Mouse (Mus musculus): ENCODE results near the gene Eogt. TPM values are rescaled to one million over a fixed set of nuclear protein-coding genes. Genes with fewer than 3 reads are reported as not detected.

Gene Eogt
- polyA plus RNA-seq, 1 experiment = 27.2 TPM

DNA sequence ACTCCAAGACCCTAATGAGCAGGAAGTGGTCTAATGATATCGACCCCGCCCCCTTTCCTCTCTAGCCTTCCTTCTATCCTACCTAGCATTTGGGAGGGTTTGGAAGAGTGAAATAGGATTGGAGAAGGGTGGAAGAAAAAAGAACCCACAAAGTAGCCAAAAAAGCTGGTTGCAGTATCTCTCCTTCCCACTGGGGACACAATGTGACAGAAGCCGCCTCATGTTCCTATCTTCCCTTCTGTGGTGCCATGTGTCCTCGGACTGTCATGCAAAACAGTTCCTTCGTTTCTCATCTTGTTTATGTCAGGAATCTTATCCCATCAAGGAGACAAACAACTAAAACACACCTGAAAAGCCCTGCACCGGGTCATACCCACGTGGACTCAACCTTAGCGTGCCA lies 42.9 kb downstream of the Eogt start:
- DNase-seq (ENCODE audit: low spot score) = no peak

DNA sequence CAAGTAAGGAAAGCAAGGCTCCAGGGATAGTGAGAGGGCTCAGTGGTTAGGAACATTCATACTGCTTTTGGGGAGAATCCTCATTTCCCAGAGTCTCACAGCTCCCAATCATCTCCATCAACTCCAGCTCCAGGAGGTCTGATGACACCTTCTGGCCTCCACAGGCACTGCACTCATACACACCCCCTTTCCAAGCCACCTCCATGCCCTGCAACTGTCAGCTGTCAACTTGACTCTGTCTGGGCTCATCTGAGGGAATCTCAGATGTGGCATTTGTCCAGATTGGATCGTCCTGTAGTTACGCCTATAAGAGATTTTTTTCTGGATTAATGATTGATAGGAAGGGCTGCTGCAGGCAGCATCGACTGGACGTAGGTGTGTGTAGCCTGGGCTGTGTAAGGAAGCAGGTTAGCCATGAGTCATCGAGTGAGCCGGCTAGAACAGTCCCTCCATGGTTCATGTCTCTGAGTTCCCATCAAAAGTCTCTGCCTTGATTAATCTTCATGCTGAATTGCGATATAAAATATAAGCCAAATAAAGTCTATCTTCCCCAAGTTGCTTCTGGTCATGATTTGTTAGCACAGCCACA lies 44.6 kb downstream of the Eogt start:
- no peak for DNase-seq (ENCODE audit: low spot score)

DNA sequence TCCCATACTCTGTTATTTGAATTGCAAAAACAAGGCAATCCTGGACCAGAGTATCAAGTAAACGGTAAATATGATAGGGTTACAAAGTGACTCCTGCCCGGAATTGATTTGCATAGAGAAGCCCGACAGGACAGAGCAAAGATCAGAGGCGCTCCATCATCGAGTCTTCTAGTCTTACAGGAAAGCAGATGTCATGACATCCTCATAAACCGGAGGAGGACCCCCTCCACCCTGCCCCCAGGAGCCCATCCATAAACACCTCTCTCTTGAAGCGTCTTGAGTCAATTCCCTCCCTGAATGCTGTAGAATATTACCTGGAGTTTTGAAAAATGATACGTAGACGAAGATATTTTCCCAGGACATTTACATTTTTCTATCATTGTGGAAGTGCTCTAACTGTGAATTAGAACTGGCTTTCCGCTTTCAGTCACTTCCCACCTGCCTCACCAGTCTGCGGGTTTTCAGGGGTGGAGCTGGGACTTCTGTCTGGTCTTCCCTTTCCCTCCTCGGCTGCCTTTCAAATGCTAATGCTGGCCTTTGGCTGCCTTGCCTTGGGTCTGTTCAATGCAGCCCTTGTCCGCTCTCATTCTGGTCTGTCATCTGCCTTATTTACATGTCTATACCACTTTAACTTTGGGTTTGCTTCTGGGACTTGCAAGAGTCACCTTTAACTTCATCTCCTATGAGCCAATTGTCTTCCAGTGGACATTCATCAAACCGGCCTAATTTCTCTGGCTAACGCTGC lies 46.9 kb downstream of the Eogt start:
- DNase-seq (ENCODE audit: low spot score) = no peak

DNA sequence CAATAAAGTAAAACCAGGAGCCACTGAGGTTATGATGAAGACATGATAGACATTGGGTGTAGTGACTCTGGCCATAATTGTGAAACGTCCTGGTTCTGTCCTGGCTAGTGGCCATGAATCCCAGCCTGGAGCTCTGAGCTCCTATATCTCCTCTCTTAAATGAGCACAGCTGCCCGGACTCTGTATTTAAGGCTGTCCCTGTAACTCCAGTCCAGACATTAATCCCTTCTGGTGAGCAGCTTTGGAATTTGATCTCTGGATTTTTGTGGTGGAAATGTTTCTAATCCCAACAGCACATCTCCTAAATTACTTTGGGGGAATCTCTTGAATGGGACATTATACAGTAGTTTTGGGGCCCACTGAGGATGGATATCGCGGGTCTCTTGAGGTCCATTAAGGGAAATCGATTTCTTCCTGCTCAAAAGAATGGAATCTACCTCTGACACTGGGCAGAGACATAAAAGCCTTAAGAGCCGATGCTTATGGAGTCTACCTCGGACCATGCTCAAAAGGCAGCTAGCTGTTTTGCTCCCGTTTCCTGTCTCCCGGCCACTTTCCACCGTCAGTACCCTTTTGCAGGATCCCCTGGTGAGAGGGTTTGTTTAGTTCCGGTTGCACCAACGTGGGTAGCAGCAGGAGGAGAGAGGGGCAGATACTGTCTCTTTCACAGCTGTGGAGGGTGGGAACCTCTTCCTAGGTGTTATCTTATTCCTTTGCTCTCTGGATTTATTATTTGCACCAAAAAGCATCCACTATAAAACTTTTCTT lies 47.6 kb downstream of the Eogt start:
- no peak for DNase-seq (ENCODE audit: low spot score)

DNA sequence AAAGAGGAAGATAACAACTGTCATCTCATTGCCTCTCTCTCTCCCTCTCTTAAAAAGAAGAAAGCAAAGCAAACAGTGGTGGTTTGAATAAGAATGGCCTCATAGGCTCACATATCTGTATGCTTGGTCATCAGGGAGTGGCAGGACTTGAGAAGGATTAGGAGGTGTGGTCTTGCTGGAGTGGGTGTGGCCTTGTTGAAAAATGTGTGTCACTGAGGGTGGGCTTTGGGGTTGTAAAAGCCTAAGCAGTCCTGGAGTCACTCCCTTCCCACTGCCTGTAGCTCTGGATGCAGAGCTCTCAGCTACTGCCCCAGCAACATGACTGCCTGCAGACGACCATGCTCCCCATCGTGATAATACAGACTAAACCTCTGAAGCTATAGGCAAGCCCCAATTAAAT lies 66.6 kb downstream of the Eogt start:
- DNase-seq (ENCODE audit: low spot score) = no peak

DNA sequence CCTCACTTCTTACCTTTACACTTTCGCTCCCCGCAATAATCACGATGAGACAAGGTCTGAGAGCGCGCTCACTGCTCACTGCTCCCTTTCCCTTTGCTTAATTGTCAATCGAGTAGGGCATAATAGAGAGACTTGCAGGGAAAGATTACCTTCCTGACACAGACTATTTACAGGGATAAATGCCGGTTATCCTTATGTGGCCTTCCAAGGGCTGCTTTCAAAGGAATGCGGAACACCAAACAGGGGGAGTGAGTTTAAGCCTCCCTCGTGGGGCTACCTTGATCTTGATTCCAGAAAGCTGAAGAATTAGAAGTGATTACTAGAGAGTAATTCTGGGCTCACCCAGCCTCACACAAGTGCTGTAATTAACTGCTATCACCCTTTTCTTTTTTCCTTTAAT lies 69.0 kb downstream of the Eogt start:
- no peak for DNase-seq (ENCODE audit: low spot score)

DNA sequence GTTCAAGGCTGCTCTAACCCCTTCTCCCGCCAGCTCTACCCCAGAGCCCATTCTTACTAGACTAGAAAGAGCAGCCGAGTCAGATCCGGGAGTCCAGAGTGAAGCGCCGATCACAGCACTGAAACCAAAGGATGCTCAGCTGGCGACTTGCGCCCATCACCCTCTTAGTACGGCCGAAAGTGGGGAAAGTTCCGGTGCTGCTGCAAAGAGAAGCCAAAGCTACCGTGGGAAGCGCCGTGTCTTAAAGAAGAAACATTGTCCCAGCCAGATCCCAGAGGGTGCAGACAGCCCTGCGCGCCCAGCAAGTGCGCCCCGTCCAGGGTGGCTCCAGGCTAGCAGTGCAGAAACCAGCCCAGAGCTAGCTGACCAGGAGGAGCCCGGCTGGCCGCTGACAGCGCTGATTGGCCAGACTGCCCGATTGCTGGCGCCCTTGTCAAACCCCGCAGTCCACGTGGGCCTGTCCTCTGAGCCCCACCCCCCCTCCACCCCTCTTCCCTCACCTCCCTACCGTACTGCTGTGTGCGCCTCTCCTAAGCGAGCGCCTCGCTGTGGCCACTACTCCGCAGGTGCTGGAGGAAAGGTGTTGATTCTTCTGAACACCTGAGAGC lies 88.8 kb downstream of the Eogt start, which contains the start of gene Fam19a4:
Gene Fam19a4, minus strand, starts transcription at position 340 of the 608 bp plus-strand sequence.
- DNase-seq (ENCODE audit: low spot score) = no peak

Other genes with a start within 250 kb of the Eogt start
- not detected in 2 replicates for gene Fam19a4, start 88.8 kb downstream of the Eogt start, polyA plus RNA-seq (2012; rRNA removed)
- gene Tmf1, start 29.9 kb upstream of the Eogt start, polyA plus RNA-seq (2012; rRNA removed) = 4.2 and 8.2 TPM in 2 replicates
- 41.8 and 52.7 TPM in 2 replicates for gene Uba3, start 56.5 kb upstream of the Eogt start, polyA plus RNA-seq (2012; rRNA removed)
- 159 and 162 TPM in 2 replicates for gene Arl6ip5, start 61.5 kb upstream of the Eogt start, polyA plus RNA-seq (2012; rRNA removed)
- 0.06 and 0.18 TPM in 2 replicates for gene Lmod3, start 103.6 kb upstream of the Eogt start, polyA plus RNA-seq (2012; rRNA removed)

Measured in urinary bladder, adult 2 months (tissue).